Mouse (Mus musculus) hindbrain, embryonic 16.5 days (tissue): ENCODE results near the gene B3gntl1. TPM values are rescaled to one million over a fixed set of nuclear protein-coding genes. Genes with fewer than 3 reads are reported as not detected.

Experiments
- ATAC-seq: fragments of 200-750 bp; cut with Nextera tagmentation; 2 replicates; pipeline ENCODE4 v1.8.0; 2017; ENCODE audit warnings: moderate TSS enrichment, moderate library complexity
- H3K27ac ChIP-seq: fragments of 300-500 bp; sonication (generic); 2 replicates; pipeline ENCODE4 v1.5.1; 2014; ENCODE audit warnings: low read depth, mild to moderate bottlenecking, control low read depth, low read length, moderate library complexity
- H3K27me3 ChIP-seq: fragments of 300-500 bp; sonication (generic); replicated peaks from 2 replicates; pipeline ENCODE4 v1.6.1; 2014; ENCODE audit warnings: low read length; ENCODE audit not compliant: control insufficient read depth, insufficient read depth
- H3K36me3 ChIP-seq: fragments of 300-500 bp; sonication (generic); 2 replicates; pipeline ENCODE4 v1.6.1; 2014; ENCODE audit warnings: mild to moderate bottlenecking, low read length, moderate library complexity, mixed read lengths; ENCODE audit not compliant: control insufficient read depth, insufficient read depth
- H3K4me1 ChIP-seq: fragments of 300-500 bp; sonication (generic); 2 replicates; pipeline ENCODE4 v1.6.1; 2014; ENCODE audit warnings: low read depth, low read length; ENCODE audit not compliant: control insufficient read depth, insufficient read depth
- H3K4me2 ChIP-seq: fragments of 300-500 bp; sonication (generic); 2 replicates; pipeline ENCODE4 v1.6.1; 2014; ENCODE audit warnings: mild to moderate bottlenecking, low read length, control low read depth, moderate library complexity
- H3K4me3 ChIP-seq: fragments of 300-500 bp; sonication (generic); 2 replicates; pipeline ENCODE4 v1.5.1; 2014; ENCODE audit warnings: mild to moderate bottlenecking, low read length, control low read depth, moderate library complexity
- H3K9ac ChIP-seq: fragments of 300-500 bp; sonication (generic); 2 replicates; pipeline ENCODE4 v1.6.1; 2014; ENCODE audit warnings: low read depth, mild to moderate bottlenecking, control low read depth, low read length, moderate library complexity
- H3K9me3 ChIP-seq: fragments of 300-500 bp; sonication (generic); 2 replicates; pipeline ENCODE4 v1.6.1; 2014; ENCODE audit warnings: mild to moderate bottlenecking, low read length, moderate library complexity; ENCODE audit not compliant: control insufficient read depth
- WGBS: fragments of 180-500 bp; shearing (Covaris S2); extraction: QIAGEN DNeasy Blood & Tissue Kit; methylation state at CpG from one replicate; pipeline ENCODE4 v1.1.7; 2014; 5-methylcytosine and 5-hydroxymethylcytosine counted together
- polyA plus RNA-seq: library from polyadenylated mRNA; unstranded; fragments of >200 nt; fragmentation: Nextera tagmentation; extraction: Ambion mirVana; gene quantifications from 2 replicates; pipeline ENCODE4 v1.2.1, GENCODE M21; 2015

Gene B3gntl1
- polyA plus RNA-seq, 1 experiment from 2014 or later = 7.8 TPM

- Histone ChIP-seq H3K36me3 (no peaks in the 10 kb centered on the region), H3K4me2 (no peak overlapping the region), H3K4me1 (no peaks in the 10 kb centered on the region), H3K27ac (no peak overlapping the region), H3K4me3 (no peak overlapping the region), H3K27me3 (no peaks in the 10 kb centered on the region), H3K9me3 (no peaks in the 10 kb centered on the region), H3K9ac (no peak overlapping the region)
- 92% methylated on average over 2 of the region's 2 CpGs for WGBS
- ATAC-seq = no peak
These were observed 15.1 kb upstream of the B3gntl1 start for GRCm38 (mm10) chr11:121688024-121688423.

- H3K4me1 ChIP-seq = no peaks in the 10 kb centered on the region
- no peaks in the 10 kb centered on the region for H3K36me3 ChIP-seq
- no peaks in the 10 kb centered on the region for H3K9me3 ChIP-seq
- ATAC-seq = no peak
- 79% methylated on average over 5 of the region's 5 CpGs for WGBS
- no peak overlapping the region for H3K27ac ChIP-seq
- no peak overlapping the region for H3K4me3 ChIP-seq
- H3K27me3 ChIP-seq = no peaks in the 10 kb centered on the region
- no peak overlapping the region for H3K4me2 ChIP-seq
- no peak overlapping the region for H3K9ac ChIP-seq
These were observed 13.7 kb upstream of the B3gntl1 start for GRCm38 (mm10) chr11:121686674-121687073.

GRCm38 (mm10) chr11:121686091-121686490, 13.1 kb upstream of the B3gntl1 start:
- no peaks in the 10 kb centered on the region for H3K27me3 ChIP-seq
- no peak overlapping the region for H3K27ac ChIP-seq
- no peaks in the 10 kb centered on the region for H3K4me1 ChIP-seq
- H3K9me3 ChIP-seq = no peaks in the 10 kb centered on the region
- no peak overlapping the region for H3K9ac ChIP-seq
- no peak overlapping the region for H3K4me3 ChIP-seq
- no peak overlapping the region for H3K4me2 ChIP-seq
- no peaks in the 10 kb centered on the region for H3K36me3 ChIP-seq
- no peak for ATAC-seq
- WGBS = 82% methylated on average over 4 of the region's 4 CpGs

GRCm38 (mm10) chr11:121685491-121686001, 12.6 kb upstream of the B3gntl1 start:
- Histone ChIP-seq H3K9me3 (no peaks in the 10 kb centered on the region), H3K36me3 (no peaks in the 10 kb centered on the region), H3K4me2 (no peak overlapping the region), H3K27me3 (no peaks in the 10 kb centered on the region), H3K4me3 (no peak overlapping the region), H3K9ac (no peak overlapping the region), H3K27ac (no peak overlapping the region), H3K4me1 (no peaks in the 10 kb centered on the region)
- 76% methylated on average over 6 of the region's 6 CpGs for WGBS
- ATAC-seq = no peak

- WGBS = 31% methylated on average over 3 of the region's 3 CpGs
- peak overlapping the region; percentile 64; the same call in 1 of the 2 replicates for H3K27ac ChIP-seq
These were observed 10.3 kb upstream of the B3gntl1 start for GRCm38 (mm10) chr11:121683243-121683642.

GRCm38 (mm10) chr11:121680750-121681149, 7.8 kb upstream of the B3gntl1 start:
- no peak overlapping the region for H3K4me2 ChIP-seq
- no peaks in the 10 kb centered on the region for H3K9me3 ChIP-seq
- no peaks in the 10 kb centered on the region for H3K4me1 ChIP-seq
- no peak overlapping the region for H3K4me3 ChIP-seq
- ATAC-seq = no peak
- H3K36me3 ChIP-seq = no peaks in the 10 kb centered on the region
- H3K27ac ChIP-seq = no peak overlapping the region
- WGBS = 76% methylated on average over 5 of the region's 5 CpGs
- H3K27me3 ChIP-seq = no peaks in the 10 kb centered on the region
- no peak overlapping the region for H3K9ac ChIP-seq

More at GRCm38 (mm10) chr11:121683243-121683642, 10.3 kb upstream of the B3gntl1 start:
- H3K4me2 ChIP-seq = no peak overlapping the region
- H3K36me3 ChIP-seq = no peaks in the 10 kb centered on the region
- H3K27me3 ChIP-seq = no peaks in the 10 kb centered on the region
- no peak overlapping the region for H3K9ac ChIP-seq
- ATAC-seq = peak; percentile 93
- no peaks in the 10 kb centered on the region for H3K9me3 ChIP-seq
- H3K4me1 ChIP-seq = no peaks in the 10 kb centered on the region
- no peak overlapping the region for H3K4me3 ChIP-seq

- no peak overlapping the region for H3K4me3 ChIP-seq
- no peak overlapping the region for H3K4me2 ChIP-seq
- H3K36me3 ChIP-seq = no peaks in the 10 kb centered on the region
- no peaks in the 10 kb centered on the region for H3K27me3 ChIP-seq
- H3K27ac ChIP-seq = no peak overlapping the region
- no peaks in the 10 kb centered on the region for H3K9me3 ChIP-seq
- no peaks in the 10 kb centered on the region for H3K4me1 ChIP-seq
- no peak for ATAC-seq
- H3K9ac ChIP-seq = no peak overlapping the region
- 81% methylated on average over 2 of the region's 2 CpGs for WGBS
These were observed 6.6 kb upstream of the B3gntl1 start for GRCm38 (mm10) chr11:121679581-121679980.

GRCm38 (mm10) chr11:121676836-121677235, 3.9 kb upstream of the B3gntl1 start:
- H3K4me2 ChIP-seq = no peak overlapping the region
- H3K36me3 ChIP-seq = no peaks in the 10 kb centered on the region
- H3K4me3 ChIP-seq = no peak overlapping the region
- WGBS = 94% methylated on average over 2 of the region's 2 CpGs
- H3K9me3 ChIP-seq = no peaks in the 10 kb centered on the region
- H3K9ac ChIP-seq = no peak overlapping the region
- H3K27me3 ChIP-seq = no peaks in the 10 kb centered on the region
- H3K27ac ChIP-seq = no peak overlapping the region
- H3K4me1 ChIP-seq = peaks cover 7% of the 10 kb centered on the region; the same call in 1 of the 2 replicates
- no peak for ATAC-seq

- Histone ChIP-seq H3K4me1 (peaks cover 7% of the 10 kb centered on the region; the same call in 1 of the 2 replicates), H3K9me3 (no peaks in the 10 kb centered on the region), H3K4me2 (peak overlapping the region; percentile 74), H3K27me3 (no peaks in the 10 kb centered on the region), H3K9ac (peak overlapping the region; percentile 67), H3K36me3 (no peaks in the 10 kb centered on the region), H3K27ac (peak overlapping the region; percentile 82), H3K4me3 (peak overlapping the region; percentile 75)
- 69% methylated on average over 7 of the region's 7 CpGs for WGBS
- ATAC-seq = no peak
These were observed 676 bp upstream of the B3gntl1 start for GRCm38 (mm10) chr11:121673629-121674028.
